Mouse (Mus musculus): ENCODE measurements around the gene Cep164. TPM values are rescaled to one million over a fixed set of nuclear protein-coding genes. Genes with fewer than 3 reads are reported as not detected.
"Not testable (repeated sequence)": the region's sequence is repeated elsewhere in the genome, so short reads cannot be mapped to it uniquely, and the experiment has no call there.

The Cep164 gene
- total RNA-seq, 4 experiments from 2014 or later = 2.1 to 3.9 (median 2.4) TPM

DNA sequence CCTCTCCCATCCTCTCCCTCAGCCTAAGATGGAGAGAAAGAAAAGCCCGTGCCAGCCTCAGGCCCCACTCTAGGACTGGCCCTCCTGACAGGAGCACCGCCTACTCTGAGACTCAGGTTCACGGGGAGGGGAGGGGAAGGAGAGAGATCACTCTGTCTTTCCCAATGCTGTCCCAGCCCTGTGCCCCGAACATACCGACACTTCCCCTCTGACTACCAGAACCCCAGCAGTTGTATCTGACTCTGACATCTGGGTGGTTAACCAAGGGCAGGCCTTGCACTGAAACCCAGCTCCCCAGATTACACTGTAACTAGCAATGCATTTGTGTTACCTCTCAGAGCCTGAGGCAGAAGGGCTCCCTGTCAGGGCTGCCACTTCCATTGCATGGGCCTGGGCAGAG, 40.1 kb downstream of the Cep164 start:
- DNase-seq (ENCODE audit: low spot score in 2 of 2) = no peak

DNA sequence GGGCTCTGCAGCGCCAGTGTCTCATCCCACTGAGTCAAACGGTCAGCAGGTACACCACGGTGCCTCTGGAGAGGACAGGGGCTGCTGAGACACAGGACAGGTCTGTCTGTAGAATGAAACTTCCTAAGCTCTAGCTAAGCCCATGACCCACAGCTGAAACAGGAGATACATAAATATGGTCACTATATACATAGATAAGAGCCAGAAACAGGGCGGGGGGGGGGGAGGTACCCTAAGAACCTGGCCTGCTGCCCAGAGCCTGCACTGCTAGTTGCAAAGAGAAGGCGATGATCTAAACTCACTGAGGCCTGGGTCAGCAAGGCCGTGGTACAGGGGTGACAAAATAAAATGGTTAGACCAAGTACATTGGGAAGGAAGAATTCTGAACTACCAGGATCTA, 40.9 kb downstream of the Cep164 start:
- no peak for DNase-seq (ENCODE audit: low spot score in 2 of 2)

DNA sequence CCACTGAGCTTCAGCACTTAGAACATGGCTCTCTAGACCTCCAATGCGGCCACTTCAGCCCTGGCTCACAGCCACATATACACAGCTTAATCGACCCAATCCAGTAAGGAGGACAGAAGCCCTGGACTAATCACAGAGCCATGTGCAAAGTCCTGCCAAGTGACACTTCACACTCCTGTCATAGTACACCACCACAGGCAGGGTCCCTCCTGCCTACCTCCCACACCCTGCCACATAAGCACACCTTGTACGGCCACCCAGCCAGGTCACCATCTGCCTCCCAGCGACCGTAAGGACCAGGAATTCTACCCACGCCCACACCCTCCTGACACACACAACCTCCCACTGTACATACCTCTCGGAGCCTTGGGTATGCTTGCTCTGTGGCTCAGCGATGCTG, 41.4 kb downstream of the Cep164 start:
- DNase-seq (ENCODE audit: low spot score in 2 of 2) = no peak

DNA sequence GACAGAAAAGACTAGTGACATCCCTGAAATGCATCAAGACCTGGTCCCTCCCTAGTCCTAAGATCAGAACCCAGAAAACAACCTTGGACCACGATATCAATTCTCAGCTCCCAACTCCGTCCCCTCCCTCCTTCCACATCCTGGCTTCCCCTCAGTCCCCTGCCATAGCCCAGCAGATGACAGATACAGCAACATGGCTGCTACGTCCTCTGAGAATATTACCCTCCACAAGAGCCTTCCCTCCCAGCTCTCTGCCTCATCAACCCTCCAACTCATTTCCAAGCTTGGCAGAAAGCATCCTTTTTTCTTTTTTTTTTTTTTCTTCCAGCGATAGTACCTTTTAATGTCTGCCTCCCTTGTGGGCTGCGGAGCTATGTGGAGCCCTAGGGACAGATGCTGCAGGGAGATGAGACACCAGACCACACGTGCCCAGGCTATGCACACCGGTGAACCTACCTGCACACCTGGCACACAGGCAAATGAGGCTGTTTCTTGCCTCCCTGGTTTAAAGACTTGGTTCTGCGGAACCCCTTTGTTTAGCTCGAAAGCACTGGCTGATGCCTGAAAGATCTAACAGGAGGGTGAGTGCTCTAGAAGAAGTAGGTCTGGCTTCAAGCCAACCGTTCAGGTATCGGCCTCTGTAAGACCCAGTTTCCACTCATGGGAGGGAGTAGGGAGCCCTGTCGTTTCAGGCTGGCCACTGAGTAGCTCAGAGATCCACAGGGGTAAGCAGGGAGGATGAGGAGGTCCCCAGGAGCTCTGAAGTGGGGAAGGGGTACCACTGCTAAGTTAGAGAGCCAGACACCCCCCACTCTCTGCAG, 45.0 kb downstream of the Cep164 start:
- no peak for DNase-seq (ENCODE audit: low spot score in 2 of 2)

DNA sequence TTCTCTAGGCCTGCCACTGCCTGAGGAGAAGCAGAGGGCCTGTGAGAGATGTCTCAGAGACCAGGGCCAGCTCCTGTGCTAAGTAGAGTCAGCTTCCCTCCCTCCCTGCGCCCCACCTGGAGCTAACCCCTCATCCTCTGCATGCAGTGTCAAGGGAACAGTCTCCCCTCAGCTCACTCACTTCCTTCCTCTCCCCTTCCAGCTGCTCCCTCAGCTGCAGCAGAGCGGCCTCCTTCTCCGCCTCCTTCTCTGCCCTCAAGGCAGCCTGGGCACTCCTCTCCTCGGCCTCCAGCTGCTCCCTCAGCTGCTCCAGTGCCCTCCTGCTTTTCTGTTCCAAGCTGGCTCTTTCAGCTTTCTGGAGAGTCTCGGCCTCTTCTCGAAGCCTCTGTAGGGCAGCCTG, 49.3 kb downstream of the Cep164 start:
- no peak for DNase-seq (ENCODE audit: low spot score in 2 of 2)

DNA sequence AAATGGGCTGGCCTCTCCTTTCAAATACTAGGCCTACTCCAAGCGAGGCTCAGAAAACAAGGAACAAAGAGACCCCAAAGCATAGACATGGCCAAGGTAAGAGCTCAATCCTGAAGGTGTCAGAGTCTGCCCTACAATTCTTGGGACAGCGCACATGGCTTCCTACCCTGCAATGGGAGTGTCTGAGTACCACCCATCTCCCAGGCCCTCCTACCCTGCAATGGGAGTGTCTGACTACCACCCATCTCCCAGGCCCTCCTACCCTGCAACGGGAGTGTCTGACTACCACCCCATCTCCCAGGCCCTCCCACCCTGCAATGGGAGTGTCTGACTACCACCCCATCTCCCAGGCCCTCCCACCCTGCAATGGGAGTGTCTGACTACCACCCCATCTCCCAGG, 52.3 kb downstream of the Cep164 start:
- DNase-seq (ENCODE audit: low spot score in 2 of 2) = not testable (repeated sequence)

DNA sequence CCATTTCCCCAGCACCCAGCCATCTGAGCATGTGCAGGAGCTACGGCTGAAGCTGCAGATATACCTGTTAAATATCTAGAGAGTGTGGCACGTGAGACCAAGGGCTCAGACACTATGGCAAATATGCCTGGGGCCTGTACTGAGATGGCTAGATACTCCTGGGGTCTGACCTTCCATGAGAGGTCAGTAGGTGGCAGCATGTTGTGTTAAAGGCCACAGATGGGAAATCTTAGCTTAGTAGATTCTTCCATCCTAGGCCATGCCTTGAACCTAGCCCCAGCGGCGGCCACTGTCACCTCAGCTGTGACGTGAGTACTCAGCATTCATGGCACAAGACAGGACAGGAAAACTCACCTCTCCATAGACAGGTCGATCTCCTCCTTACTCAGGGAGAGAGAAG, 54.4 kb downstream of the Cep164 start:
- no peak for DNase-seq (ENCODE audit: low spot score in 2 of 2)

DNA sequence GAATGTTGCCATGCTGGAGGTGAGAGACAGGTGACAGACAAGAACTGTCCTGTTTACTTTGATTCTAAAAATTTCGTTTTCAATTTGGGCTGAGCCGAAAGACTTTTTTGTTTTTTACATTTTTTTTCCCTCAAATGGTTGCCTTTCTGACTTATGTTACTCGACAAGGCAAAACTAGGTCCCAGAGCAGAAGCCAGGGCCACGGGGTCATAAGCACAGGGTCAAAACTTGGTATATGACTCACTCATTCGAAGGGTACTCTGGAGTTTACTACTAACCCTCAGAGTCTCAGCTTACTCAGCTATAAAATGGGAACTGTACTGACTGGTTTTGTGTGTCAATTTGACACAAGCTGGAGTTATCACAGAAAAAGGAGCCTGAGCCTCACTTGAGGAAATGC, 58.9 kb downstream of the Cep164 start:
- no peak for DNase-seq (ENCODE audit: low spot score in 2 of 2)

DNA sequence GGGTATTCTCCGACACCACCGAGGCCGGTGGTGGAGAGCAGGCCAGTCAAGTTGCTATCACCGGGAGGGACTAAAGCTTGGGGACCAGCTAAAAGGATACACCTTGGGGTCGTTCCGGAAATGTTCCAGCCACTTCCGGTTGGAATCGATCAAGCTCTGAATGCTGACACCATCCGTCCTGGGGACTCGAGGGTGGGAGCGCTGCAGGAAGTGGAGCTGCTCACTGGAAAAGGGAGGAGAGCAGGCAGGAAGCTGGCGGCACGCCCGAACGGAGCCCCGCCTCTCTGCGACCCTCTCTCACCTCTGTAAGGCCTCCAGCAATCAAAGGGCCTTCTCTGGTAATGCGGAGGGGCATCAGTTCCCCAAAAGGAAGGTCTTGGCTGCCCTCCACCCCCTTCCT, 60.1 kb downstream of the Cep164 start:
- DNase-seq (ENCODE audit: low spot score in 2 of 2) = no peak

DNA sequence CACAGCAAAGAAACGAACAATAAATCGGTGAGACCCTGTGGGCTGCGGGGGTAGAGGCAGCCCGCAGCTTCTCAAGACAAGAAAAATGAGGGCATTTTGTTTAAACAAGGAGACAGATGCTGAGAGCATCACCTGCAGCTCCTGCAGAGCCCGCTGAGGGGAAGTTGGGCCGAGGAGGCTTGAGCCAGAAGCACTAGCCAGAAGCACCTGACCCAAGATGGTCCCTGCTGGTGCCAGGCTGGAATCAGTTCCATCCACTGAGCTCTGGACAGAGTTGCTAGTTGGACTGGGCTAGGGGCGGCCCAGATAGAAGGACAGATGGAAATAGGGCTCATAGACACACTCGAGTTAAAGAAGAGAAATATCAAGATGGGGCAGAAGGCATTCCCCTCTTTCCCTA, 61.3 kb downstream of the Cep164 start:
- DNase-seq (ENCODE audit: low spot score in 2 of 2) = no peak

DNA sequence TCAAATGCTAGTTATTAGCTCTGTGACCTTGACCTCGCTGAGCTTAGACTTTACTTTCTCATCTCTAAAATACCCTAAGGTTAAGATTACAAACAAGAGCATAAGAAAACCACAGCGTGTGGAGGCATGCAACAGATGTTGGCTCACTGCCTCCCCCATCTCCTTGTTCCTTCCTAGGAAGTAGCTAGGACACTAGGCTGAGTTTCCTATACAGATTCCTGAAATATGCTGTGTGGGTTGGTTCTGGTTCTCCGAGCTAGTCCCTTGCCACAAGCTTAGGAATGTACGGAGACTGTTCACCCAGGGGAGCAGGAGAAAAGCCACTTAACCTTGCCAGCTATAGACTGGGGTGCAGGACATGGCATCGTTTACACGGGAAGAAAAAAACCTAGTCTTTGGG, 62.3 kb downstream of the Cep164 start:
- DNase-seq (ENCODE audit: low spot score in 2 of 2) = no peak

DNA sequence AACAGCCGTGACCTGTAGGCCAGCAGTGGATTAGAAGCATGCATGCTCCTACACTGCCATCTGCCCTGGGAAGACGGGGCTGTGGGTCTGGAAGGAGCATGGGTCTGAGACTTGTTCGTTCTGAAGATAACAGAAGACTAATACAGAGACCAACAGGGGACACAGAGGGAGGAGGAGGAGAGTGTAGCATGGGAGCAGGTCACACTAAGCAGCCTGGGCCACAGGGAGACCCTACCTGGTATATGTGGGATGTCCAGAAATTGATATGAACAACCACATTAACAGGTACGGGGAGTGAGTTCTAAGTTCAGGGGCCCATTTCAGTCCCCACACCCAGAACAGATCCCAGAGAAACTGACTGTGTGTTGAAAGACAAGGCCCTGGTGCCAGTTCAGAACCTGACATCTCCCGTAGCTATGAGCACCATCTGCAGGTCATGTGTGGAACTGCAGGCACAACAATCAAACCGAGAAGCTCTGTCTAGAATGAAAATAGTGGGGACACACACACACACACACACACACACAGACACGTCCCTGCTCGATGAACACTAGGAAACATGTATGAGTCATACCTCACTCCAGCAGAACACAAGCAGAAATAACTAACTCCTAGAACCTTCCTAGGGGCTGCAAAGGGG, 73.9 kb downstream of the Cep164 start:
- DNase-seq (ENCODE audit: low spot score in 2 of 2) = peak; percentile 34

DNA sequence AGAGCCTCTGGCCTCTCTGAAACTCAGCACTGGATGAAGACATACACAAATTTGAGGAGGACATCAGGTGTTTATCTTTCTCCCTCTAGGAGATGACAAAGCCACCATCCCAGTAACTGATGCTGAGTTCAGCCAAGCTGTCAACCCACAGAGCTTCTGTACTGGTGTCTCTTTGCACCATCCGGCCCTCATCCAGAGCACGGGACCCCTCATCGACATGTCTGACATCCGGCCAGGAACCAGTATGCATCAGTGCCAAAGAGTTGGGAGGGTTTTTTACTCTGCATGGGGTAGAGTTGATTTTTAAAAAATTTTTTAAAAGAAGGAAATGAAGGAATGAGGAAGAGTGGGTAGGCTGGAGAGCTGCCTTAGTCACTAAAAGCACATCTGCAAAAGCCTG, 78.6 kb downstream of the Cep164 start:
- no peak for DNase-seq (ENCODE audit: low spot score in 2 of 2)

DNA sequence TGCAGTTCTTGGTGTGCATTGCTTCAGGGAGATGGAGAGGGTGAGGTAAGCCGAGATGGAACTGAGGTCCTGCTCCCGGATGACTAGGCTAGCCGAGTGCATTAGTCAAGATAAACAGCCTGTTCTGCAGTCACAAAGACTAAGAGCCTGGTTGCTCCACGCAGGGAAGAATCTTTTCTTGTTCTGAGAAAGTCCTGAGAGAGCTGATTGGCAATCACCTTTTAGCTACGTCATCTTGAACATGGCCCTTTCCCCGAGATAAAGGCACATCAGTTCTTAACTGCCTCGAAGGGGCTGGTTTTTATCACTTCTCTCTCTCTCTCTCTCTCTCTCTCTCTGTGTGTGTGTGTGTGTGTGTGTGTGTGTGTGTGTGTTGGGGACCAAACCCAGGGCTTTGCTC, 83.0 kb downstream of the Cep164 start:
- no peak for DNase-seq (ENCODE audit: low spot score in 2 of 2)

DNA sequence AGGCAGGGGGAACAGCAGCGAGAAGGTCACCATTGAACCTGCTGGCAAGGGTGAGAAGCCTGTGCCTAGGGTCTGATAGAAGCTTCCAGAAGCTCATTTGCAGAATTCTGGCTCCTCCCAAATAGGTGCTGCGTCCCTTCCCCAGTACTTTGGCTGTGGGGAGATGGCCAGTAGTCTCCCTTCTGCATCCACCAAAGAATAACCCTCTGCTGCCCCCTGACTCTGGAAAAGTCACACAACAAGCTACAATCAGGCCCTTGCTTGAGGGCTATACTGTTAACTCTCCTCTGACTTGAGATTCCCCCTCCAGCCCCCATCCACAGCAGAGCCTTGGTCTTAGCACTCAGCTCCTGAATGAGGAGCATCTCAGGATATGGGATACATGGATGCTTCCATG, 87.9 kb downstream of the Cep164 start:
- no peak for DNase-seq (ENCODE audit: low spot score in 2 of 2)

DNA sequence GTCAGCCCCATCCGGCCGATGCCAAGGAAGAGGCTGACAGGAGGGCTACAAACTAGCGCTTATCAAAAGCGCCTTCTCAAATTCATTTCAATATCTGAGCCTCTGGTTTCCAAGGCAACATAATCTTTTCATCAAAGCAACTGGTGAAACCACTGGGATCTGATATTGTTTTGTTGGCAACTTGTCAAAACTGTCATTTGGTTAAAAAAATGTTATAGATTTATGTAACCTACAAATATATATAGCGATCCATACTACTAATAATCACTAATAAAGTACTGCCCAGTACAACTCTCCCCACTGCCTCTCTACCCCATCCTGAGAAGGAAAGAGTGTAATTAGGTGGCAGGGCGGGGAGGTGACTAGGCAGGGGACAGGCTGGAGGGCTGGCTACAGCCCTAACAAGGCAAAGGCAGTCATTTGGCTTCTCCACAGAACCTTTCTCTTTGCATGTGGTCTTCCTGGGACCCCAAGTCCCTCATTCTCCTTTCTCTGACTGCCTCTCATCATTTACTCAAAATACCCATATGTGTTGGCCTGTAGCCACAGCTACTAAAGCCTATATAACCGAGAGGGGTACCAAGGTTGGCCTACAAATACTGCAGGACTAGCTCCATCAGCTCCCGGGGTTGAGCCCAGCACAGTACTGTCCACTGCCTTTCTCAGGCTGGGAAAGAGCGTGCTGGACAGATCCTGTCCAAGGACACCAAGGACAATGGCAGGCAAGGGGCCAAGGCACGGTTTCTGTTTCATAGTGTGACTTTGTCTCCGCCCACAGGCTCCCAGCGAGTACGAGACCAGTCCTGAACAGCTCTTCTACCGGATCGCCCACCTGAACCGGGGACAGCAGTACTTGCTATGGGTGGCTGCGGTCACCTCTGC, 88.5 kb downstream of the Cep164 start:
- DNase-seq (ENCODE audit: low spot score in 2 of 2) = no peak

DNA sequence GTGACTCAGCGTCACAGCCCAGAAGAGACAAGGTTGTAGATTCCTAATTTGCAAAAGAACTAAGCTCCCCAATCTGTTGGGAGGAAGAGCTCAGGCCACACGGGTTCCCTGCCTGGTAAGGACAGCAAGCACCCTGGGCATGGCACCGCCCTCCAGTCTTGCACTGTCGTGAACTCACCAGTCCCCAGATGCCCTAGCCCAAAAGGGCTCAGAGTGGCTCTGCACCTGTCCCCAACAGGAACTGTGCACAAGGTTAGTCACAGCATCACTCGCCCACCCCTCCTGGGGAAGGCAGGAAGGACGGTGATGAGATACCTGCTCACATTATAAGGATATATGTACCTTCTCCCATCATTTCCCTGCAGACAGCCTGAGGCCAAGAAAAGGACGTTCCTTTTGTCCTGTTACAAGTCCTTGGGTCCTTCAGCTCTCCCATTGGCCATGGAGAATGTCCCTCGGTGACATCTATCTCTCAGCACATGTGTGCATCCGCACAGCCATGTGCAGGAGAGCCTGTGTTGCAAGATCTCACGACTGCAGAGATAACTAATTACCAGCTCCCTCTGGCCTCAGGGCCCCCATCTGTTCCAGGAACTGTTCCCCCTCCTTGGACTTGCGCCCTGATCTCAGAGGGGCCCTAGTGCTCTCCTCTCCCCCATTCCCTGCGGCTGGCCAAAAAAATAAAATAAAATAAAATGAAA, 89.3 kb downstream of the Cep164 start:
- DNase-seq (ENCODE audit: low spot score in 2 of 2) = no peak

DNA sequence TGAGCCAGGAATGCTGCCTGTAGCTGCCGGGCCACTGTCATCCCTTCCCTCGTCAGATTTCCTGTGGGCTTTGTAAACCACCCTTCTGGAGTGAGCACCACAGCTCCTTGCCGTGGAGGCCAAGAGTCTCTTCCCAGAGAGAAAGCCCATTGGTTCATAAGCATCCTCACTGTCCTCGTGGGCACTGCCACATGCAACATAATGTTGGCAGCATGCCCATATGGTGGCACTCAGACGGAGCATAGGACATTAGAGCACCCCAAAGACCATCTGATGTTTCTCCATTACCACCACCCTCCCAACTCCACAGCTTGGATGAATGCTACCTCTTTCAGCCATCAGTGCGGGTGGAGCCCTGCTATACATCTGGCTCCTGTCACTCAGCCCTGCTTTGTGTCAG, 95.2 kb downstream of the Cep164 start:
- no peak for DNase-seq (ENCODE audit: low spot score in 2 of 2)

DNA sequence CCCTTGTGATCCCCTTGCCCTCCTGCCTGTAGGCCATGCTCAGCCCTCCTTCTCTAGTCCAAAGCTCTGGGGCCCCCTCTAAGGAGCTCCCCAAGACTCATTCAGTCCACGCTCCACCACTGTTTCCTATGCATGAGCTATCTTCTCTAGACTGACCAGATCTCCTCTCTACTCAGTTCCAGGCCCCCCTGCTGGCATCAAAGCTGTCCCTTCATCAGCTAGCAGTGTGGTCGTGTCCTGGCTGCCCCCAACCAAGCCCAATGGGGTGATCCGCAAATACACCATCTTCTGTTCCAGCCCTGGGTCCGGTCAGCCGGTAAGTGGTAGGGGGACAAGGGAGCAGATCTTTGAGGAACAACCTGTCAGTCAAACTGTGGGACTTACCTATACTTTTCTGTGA, 96.6 kb downstream of the Cep164 start:
- no peak for DNase-seq (ENCODE audit: low spot score in 2 of 2)

DNA sequence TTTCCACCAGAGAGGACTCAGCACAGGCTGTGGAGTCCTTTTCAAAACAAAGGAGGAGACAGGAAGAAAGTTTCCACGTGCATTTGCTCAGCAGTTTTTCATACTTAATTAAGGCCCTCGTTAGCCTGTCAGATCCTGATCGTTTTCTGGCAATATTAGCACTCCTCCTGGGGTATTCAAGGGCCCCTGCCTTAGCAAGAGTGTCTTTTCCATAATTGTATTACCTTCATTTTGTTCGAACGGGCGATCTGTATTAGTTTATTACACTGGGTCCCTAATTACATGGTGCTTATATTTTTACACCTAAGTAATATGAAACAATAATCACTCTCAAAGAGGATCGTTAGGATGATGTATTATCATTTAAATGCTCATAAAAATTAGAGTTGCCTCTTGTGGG, 108.5 kb downstream of the Cep164 start:
- DNase-seq (ENCODE audit: low spot score in 2 of 2) = no peak

All from gastrocnemius, adult 8-10 months (tissue).